Mouse (Mus musculus) CH12.LX (cell line): ENCODE measurements around the gene Cenpx. TPM values are rescaled to one million over a fixed set of nuclear protein-coding genes. Genes with fewer than 3 reads are reported as not detected.

Experiments used
- DNase-seq: peaks from one replicate; pipeline ENCODE4 v3.0.0-alpha.2; 2013; ENCODE audit errors: extremely low read depth
- H3K27ac ChIP-seq: 2 replicates; pipeline ENCODE4 v1.5.1; 2012; ENCODE audit warnings: low read depth, mild to moderate bottlenecking, control low read depth, moderate library complexity; ENCODE audit not compliant: insufficient read depth
- H3K27me3 ChIP-seq: replicated peaks from 2 replicates; pipeline ENCODE3; 2012; ENCODE audit warnings: inconsistent platforms
- H3K36me3 ChIP-seq, 2 experiments: replicated peaks in 1 of 2; 2 replicates each; pipeline versions ENCODE3 to v1.6.1; 2012; ENCODE audit warnings: inconsistent platforms in 1 of 2, low read length in 1 of 2, mild to moderate bottlenecking in 1 of 2, mixed read lengths in 1 of 2, moderate library complexity in 1 of 2; ENCODE audit not compliant: control insufficient read depth in 1 of 2, insufficient read depth in 1 of 2
- H3K4me1 ChIP-seq, 2 experiments: 2 replicates each; pipeline ENCODE4 v1.6.1; 2012; ENCODE audit warnings: inconsistent platforms in 1 of 2, moderate library complexity in 1 of 2; ENCODE audit not compliant: insufficient read depth in 2 of 2, control insufficient read depth in 1 of 2
- H3K4me2 ChIP-seq: 2 replicates; pipeline ENCODE4 v1.6.1; 2012; ENCODE audit warnings: low read depth, mild to moderate bottlenecking, control low read depth; ENCODE audit not compliant: poor library complexity, insufficient read depth, severe bottlenecking
- H3K4me3 ChIP-seq, 3 experiments: fragments of 150-350 bp in 1 of 3; sonication (generic) in 1 of 3; replicated peaks in 1 of 3; 2 replicates each; pipeline versions ENCODE3 to v1.5.1; 2011 to 2012; ENCODE audit warnings: low read depth in 2 of 3, low read length in 2 of 3, mild to moderate bottlenecking in 2 of 3, moderate library complexity in 2 of 3, control low read depth in 1 of 3, improper control_type of control experiment in 1 of 3, inconsistent platforms in 1 of 3, mixed read lengths in 1 of 3; ENCODE audit not compliant: poor library complexity in 1 of 3
- H3K79me2 ChIP-seq: replicated peaks from 2 replicates; pipeline ENCODE4 v1.6.1; 2012; ENCODE audit warnings: mild to moderate bottlenecking, moderate library complexity; ENCODE audit not compliant: control insufficient read depth, poor library complexity, insufficient read depth, severe bottlenecking; ENCODE audit errors: extremely low read depth
- H3K9ac ChIP-seq: 2 replicates; pipeline ENCODE4 v1.6.1; 2012; ENCODE audit warnings: low read depth, mild to moderate bottlenecking, control low read depth, moderate library complexity; ENCODE audit not compliant: insufficient read depth
- H3K9me3 ChIP-seq: replicated peaks from 2 replicates; pipeline ENCODE3; 2012; ENCODE audit warnings: low read length, inconsistent platforms, mixed read lengths
- BHLHE40 ChIP-seq: IDR thresholded peaks from 2 replicates; pipeline ENCODE4 v1.6.1; 2011; ENCODE audit warnings: mild to moderate bottlenecking, low read depth, low read length, improper control_type of control experiment
- CHD1 ChIP-seq: IDR thresholded peaks from 2 replicates; pipeline ENCODE4 v1.6.1; 2012; ENCODE audit warnings: low read depth, low read length, improper control_type of control experiment, inconsistent platforms
- CHD2 ChIP-seq: IDR thresholded peaks from 2 replicates; pipeline ENCODE4 v1.6.1; 2011; ENCODE audit warnings: low read length, improper control_type of control experiment
- E2F4 ChIP-seq: IDR thresholded peaks from 2 replicates; pipeline ENCODE4 v1.6.1; 2011; ENCODE audit warnings: low read depth, low read length, improper control_type of control experiment; ENCODE audit not compliant: insufficient replicate concordance
- ELF1 ChIP-seq: IDR thresholded peaks from 2 replicates; pipeline ENCODE4 v1.6.1; 2014; ENCODE audit warnings: low read depth, mild to moderate bottlenecking, inconsistent platforms, low read length, improper control_type of control experiment
- EP300 ChIP-seq: IDR thresholded peaks from 2 replicates; pipeline ENCODE4 v1.6.1; 2011; ENCODE audit warnings: low read length, improper control_type of control experiment
- ETS1 ChIP-seq: conservative IDR thresholded peaks from 2 replicates; pipeline ENCODE4 v1.6.1; 2012; ENCODE audit warnings: low read depth, mild to moderate bottlenecking, inconsistent platforms, low read length, improper control_type of control experiment, moderate library complexity
- GABPA ChIP-seq: IDR thresholded peaks from 2 replicates; pipeline ENCODE4 v1.6.1; 2012; ENCODE audit warnings: low read depth, low read length, improper control_type of control experiment, inconsistent platforms; ENCODE audit not compliant: insufficient replicate concordance
- IRF4 ChIP-seq: IDR thresholded peaks from 2 replicates; pipeline ENCODE4 v1.6.1; 2014; ENCODE audit warnings: low read depth, mild to moderate bottlenecking, inconsistent platforms, low read length, improper control_type of control experiment
- JUN ChIP-seq: IDR thresholded peaks from 2 replicates; pipeline ENCODE4 v1.6.1; 2011; ENCODE audit warnings: low read depth, mild to moderate bottlenecking, low read length, improper control_type of control experiment, moderate library complexity; ENCODE audit not compliant: insufficient read depth
- JUND ChIP-seq: conservative IDR thresholded peaks from 2 replicates; pipeline ENCODE4 v1.6.1; 2011; ENCODE audit warnings: low read depth, low read length, improper control_type of control experiment
- KAT2A ChIP-seq: IDR thresholded peaks from 2 replicates; pipeline ENCODE4 v1.6.1; 2012; ENCODE audit warnings: low read length, improper control_type of control experiment, inconsistent platforms; ENCODE audit not compliant: insufficient replicate concordance
- MAFK ChIP-seq: IDR thresholded peaks from 2 replicates; pipeline ENCODE4 v1.6.1; 2011; ENCODE audit warnings: low read length, improper control_type of control experiment; ENCODE audit not compliant: insufficient replicate concordance
- MAX ChIP-seq: IDR thresholded peaks from 2 replicates; pipeline ENCODE4 v1.6.1; 2011; ENCODE audit warnings: low read length, improper control_type of control experiment
- MAZ ChIP-seq: IDR thresholded peaks from 2 replicates; pipeline ENCODE4 v1.6.1; 2012; ENCODE audit warnings: low read depth, mild to moderate bottlenecking, inconsistent platforms, low read length, improper control_type of control experiment, moderate library complexity
- MEF2A ChIP-seq: IDR thresholded peaks from 2 replicates; pipeline ENCODE4 v1.6.1; 2014; ENCODE audit warnings: low read depth, mild to moderate bottlenecking, inconsistent platforms, low read length, improper control_type of control experiment, borderline replicate concordance
- MXI1 ChIP-seq: IDR thresholded peaks from 2 replicates; pipeline ENCODE4 v1.6.1; 2011; ENCODE audit warnings: mild to moderate bottlenecking, low read depth, low read length, improper control_type of control experiment
- NELFE ChIP-seq: IDR thresholded peaks from 2 replicates; pipeline ENCODE4 v1.6.1; 2011; ENCODE audit warnings: low read depth, low read length, improper control_type of control experiment
- POLR2A ChIP-seq: IDR thresholded peaks from 2 replicates; pipeline ENCODE4 v1.6.1; 2011; ENCODE audit warnings: low read depth, mild to moderate bottlenecking, improper control_type of control experiment, low read length
- POLR2AphosphoS2 ChIP-seq: IDR thresholded peaks from 2 replicates; pipeline ENCODE4 v1.6.1; 2011; ENCODE audit warnings: low read depth, low read length, improper control_type of control experiment
- RAD21 ChIP-seq: IDR thresholded peaks from 2 replicates; pipeline ENCODE4 v1.6.1; 2011; ENCODE audit warnings: low read depth, mild to moderate bottlenecking, low read length, improper control_type of control experiment, moderate library complexity
- RCOR1 ChIP-seq: conservative IDR thresholded peaks from 2 replicates; pipeline ENCODE4 v1.6.1; 2012; ENCODE audit warnings: low read depth, mild to moderate bottlenecking, inconsistent platforms, low read length, improper control_type of control experiment
- SMC3 ChIP-seq: IDR thresholded peaks from 2 replicates; pipeline ENCODE4 v1.6.1; 2011; ENCODE audit warnings: low read depth, low read length, improper control_type of control experiment
- TBP ChIP-seq: conservative IDR thresholded peaks from 2 replicates; pipeline ENCODE4 v1.6.1; 2011; ENCODE audit warnings: low read depth, low read length, improper control_type of control experiment
- TCF12 ChIP-seq: IDR thresholded peaks from 2 replicates; pipeline ENCODE4 v1.6.1; 2014; ENCODE audit warnings: low read depth, mild to moderate bottlenecking, inconsistent platforms, low read length, improper control_type of control experiment
- UBTF ChIP-seq: IDR thresholded peaks from 2 replicates; pipeline ENCODE4 v1.6.1; 2012; ENCODE audit warnings: low read depth, mild to moderate bottlenecking, inconsistent platforms, low read length, improper control_type of control experiment, moderate library complexity
- USF1 ChIP-seq: IDR thresholded peaks from 2 replicates; pipeline ENCODE4 v1.6.1; 2014; ENCODE audit warnings: low read depth, mild to moderate bottlenecking, inconsistent platforms, low read length, improper control_type of control experiment
- USF2 ChIP-seq: conservative IDR thresholded peaks from 2 replicates; pipeline ENCODE4 v1.6.1; 2011; ENCODE audit warnings: low read depth, low read length, improper control_type of control experiment
- ZKSCAN1 ChIP-seq: IDR thresholded peaks from 2 replicates; pipeline ENCODE4 v1.6.1; 2012; ENCODE audit warnings: low read depth, inconsistent platforms, low read length, improper control_type of control experiment, borderline replicate concordance
- dilution Hi-C: fragments of 300-500 bp; cut with MboI; formaldehyde crosslinking; loops from 2 replicates; pipeline ENCODE4 v1.14.3; 2020; ENCODE audit warnings: low sequenced_read_pairs; ENCODE audit not compliant: extremely low pct_unique_long_range_greater_than_20kb, extremely low pct_ligation_motif_present
- in situ Hi-C: fragments of 300-500 bp; cut with MboI; formaldehyde crosslinking; loops from 3 replicates; pipeline ENCODE4 v1.14.3; 2019; ENCODE audit warnings: low sequenced_read_pairs, low pct_ligation_motif_present, low pct_unique_long_range_greater_than_20kb, mixed read lengths
- polyA plus RNA-seq: library from polyadenylated mRNA; unstranded; fragments of >175 nt; gene quantifications from 2 replicates; pipeline ENCODE4 v1.2.1, GENCODE M21; 2012; ENCODE audit warnings: low read depth; ENCODE audit not compliant: insufficient read length
- total RNA-seq, 2 experiments: library from RNA; depleted of rRNA; stranded (reverse); fragments of 300-350 nt in 1 of 2; fragments of >200 nt in 1 of 2; gene quantifications; 2 replicates each; pipeline ENCODE4 v1.2.3; 2012 to 2014

Gene Cenpx
- total and polyA plus RNA-seq, 3 experiments, result 76.5 to 122 (median 101) TPM

DNA sequence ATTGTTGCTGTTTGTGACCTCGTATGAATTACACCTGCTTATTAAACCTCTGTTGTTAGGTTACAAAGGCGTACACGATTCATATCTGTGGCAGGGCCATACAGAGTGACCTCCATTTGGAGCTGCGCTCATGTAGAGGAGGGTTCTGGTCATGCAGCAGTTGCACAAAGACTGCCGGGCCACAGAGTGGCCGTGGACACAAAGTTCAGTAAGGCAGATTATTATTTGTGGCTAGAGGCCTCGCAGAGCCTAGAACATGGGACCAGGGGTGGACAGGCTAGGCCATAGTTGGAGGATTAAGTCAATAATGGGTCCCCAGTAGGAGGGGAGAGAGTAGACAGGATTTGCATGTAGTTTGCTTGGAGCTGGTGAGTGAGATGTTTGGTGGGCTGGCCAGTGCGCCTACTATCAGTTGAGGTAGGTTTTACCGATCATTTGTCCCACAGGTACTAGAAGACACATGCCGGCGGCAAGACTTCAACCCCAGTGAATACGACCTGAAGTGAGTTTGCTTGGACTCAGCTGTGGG is 39.9 kb downstream of the Cenpx start:
- H3K4me3 ChIP-seq, result peak overlapping the region; percentile 61 to 85 (median 71)
- peak; percentile 62 for DNase-seq
- H3K9ac ChIP-seq, result peak overlapping the region; percentile 89
- H3K9me3 ChIP-seq, result no peaks in the 10 kb centered on the region
- dilution Hi-C loops, result no loop called here
- H3K4me1 ChIP-seq, result peaks cover 2 to 43% of the 10 kb centered on the region in 2 experiments; a peak in 2 of 4 replicates
- H3K36me3 ChIP-seq, result peaks cover 18 to 33% of the 10 kb centered on the region in 2 experiments
- no peak for TF ChIP-seq POLR2AphosphoS2
- peak; percentile 8; the same call in 1 of the 2 replicates for TF ChIP-seq NELFE
- TF ChIP-seq CHD1, result 0 out of 2 replicates have a peak, but pooled peaks have one; percentile 40
- TF ChIP-seq KAT2A, result no peak
- TF ChIP-seq CHD2, result no peak
- TF ChIP-seq EP300, result 0 out of 2 replicates have a peak, but pooled peaks have one; percentile 18
- no peak; the same call in 1 of the 2 replicates for TF ChIP-seq POLR2A
- peak; percentile 81; the same call in 1 of the 2 replicates for TF ChIP-seq MAFK
- 0 out of 2 replicates have a peak, but pooled peaks have one; percentile 2 for TF ChIP-seq MAZ
- TF ChIP-seq BHLHE40, result peak; percentile 8; the same call in 1 of the 2 replicates
- TF ChIP-seq IRF4, result no peak
- no peak for TF ChIP-seq ETS1
- TF ChIP-seq MAX, result peak; percentile 62
- no peak for TF ChIP-seq MXI1
- TF ChIP-seq RAD21, result no peak; the same call in none of the 2 replicates
- TF ChIP-seq USF2, result no peak
- TF ChIP-seq SMC3, result no peak; the same call in 1 of the 2 replicates
- TF ChIP-seq JUN, result no peak
- TF ChIP-seq ELF1, result no peak
- peak; percentile 20; the same call in 1 of the 2 replicates for TF ChIP-seq TCF12
- TF ChIP-seq UBTF, result peak; percentile 8; the same call in 1 of the 2 replicates
- TF ChIP-seq MEF2A, result 0 out of 2 replicates have a peak, but pooled peaks have one; percentile 34
- TF ChIP-seq ZKSCAN1, result no peak
- no peak for TF ChIP-seq JUND
- no peak for TF ChIP-seq USF1
- peak; percentile 64; the same call in 1 of the 2 replicates for TF ChIP-seq TBP
- no peak for TF ChIP-seq RCOR1
- TF ChIP-seq GABPA, result no peak
- TF ChIP-seq E2F4, result no peak
- TF ChIP-seq, all 38 proteins: peak for 11
- H3K27me3 ChIP-seq, result no peaks in the 10 kb centered on the region
- H3K79me2 ChIP-seq, result peaks cover 4% of the 10 kb centered on the region; the same call in 1 of the 2 replicates
- H3K27ac ChIP-seq, result peak overlapping the region; percentile 75
- in situ Hi-C loops, result no loop called here
- peak overlapping the region; percentile 70 for H3K4me2 ChIP-seq
